Mouse (Mus musculus) midbrain, embryonic 11.5 days (tissue): ENCODE results near the gene Dnase2b. TPM values are rescaled to one million over a fixed set of nuclear protein-coding genes. Genes with fewer than 3 reads are reported as not detected.

Experiments used
- ATAC-seq: fragments of 200-750 bp; cut with Nextera tagmentation; 2 replicates; pipeline ENCODE4 v1.8.0; 2017; ENCODE audit warnings: moderate TSS enrichment, moderate library complexity; ENCODE audit not compliant: low FRiP score
- DNase-seq: peaks from one replicate; pipeline ENCODE4 v3.0.0; 2015; ENCODE audit warnings: low spot score; ENCODE audit errors: missing footprints
- H3K27ac ChIP-seq: fragments of 300-500 bp; sonication (generic); 2 replicates; pipeline ENCODE4 v1.5.1; 2014; ENCODE audit warnings: low read depth, low read length
- H3K27me3 ChIP-seq: fragments of 300-500 bp; sonication (generic); 2 replicates; pipeline ENCODE4 v1.6.1; 2014; ENCODE audit warnings: mild to moderate bottlenecking, low read length, moderate library complexity, mixed read lengths; ENCODE audit not compliant: control insufficient read depth, insufficient read depth
- H3K36me3 ChIP-seq: fragments of 300-500 bp; sonication (generic); 2 replicates; pipeline ENCODE4 v1.6.1; 2014; ENCODE audit warnings: mild to moderate bottlenecking, low read length, moderate library complexity, mixed read lengths; ENCODE audit not compliant: control insufficient read depth, insufficient read depth
- H3K4me1 ChIP-seq: fragments of 300-500 bp; sonication (generic); 2 replicates; pipeline ENCODE4 v1.6.1; 2014; ENCODE audit warnings: low read length; ENCODE audit not compliant: control insufficient read depth, insufficient read depth
- H3K4me2 ChIP-seq: fragments of 300-500 bp; sonication (generic); 2 replicates; pipeline ENCODE4 v1.6.1; 2014; ENCODE audit warnings: mild to moderate bottlenecking, moderate library complexity
- H3K4me3 ChIP-seq: fragments of 300-500 bp; sonication (generic); 2 replicates; pipeline ENCODE4 v1.5.1; 2014; ENCODE audit warnings: low read depth, low read length
- H3K9ac ChIP-seq: fragments of 300-500 bp; sonication (generic); 2 replicates; pipeline ENCODE4 v1.6.1; 2014; ENCODE audit warnings: low read length
- H3K9me3 ChIP-seq: fragments of 300-500 bp; sonication (generic); 2 replicates; pipeline ENCODE4 v1.6.1; 2016; ENCODE audit warnings: low read length; ENCODE audit not compliant: control insufficient read depth
- WGBS: fragments of 180-500 bp; shearing (Covaris S2); extraction: QIAGEN DNeasy Blood & Tissue Kit; methylation state at CpG from one replicate; pipeline ENCODE4 v1.1.7; 2014; 5-methylcytosine and 5-hydroxymethylcytosine counted together
- polyA plus RNA-seq: library from polyadenylated mRNA; unstranded; fragments of >200 nt; fragmentation: Nextera tagmentation; extraction: Ambion mirVana; gene quantifications from 2 replicates; pipeline ENCODE4 v1.2.1, GENCODE M21; 2014

The Dnase2b gene
- polyA plus RNA-seq, result not detected in 2 replicates

GRCm38 (mm10) chr3:146615496-146615895 is at the start of gene Dnase2b:
Gene Dnase2b, minus strand, starts transcription at chr3:146615596.
- Histone ChIP-seq H3K27ac (no peak within 1 kb of the TSS), H3K9ac (no peak within 1 kb of the TSS), H3K27me3 (no peaks in the 10 kb centered on the region), H3K4me2 (no peak within 1 kb of the TSS), H3K9me3 (no peaks in the 10 kb centered on the region), H3K36me3 (no peaks in the 10 kb centered on the region), H3K4me3 (no peak within 1 kb of the TSS), H3K4me1 (no peaks in the 10 kb centered on the region)
- ATAC-seq (no peak), DNase-seq (no peak)
- 94% methylated on average over 4 of the region's 4 CpGs for WGBS

- H3K36me3 ChIP-seq, result no peaks in the 10 kb centered on the region
- WGBS, result 84% methylated on average over 7 of the region's 7 CpGs
- no peak overlapping the region for H3K4me3 ChIP-seq
- ATAC-seq, result no peak
- H3K9ac ChIP-seq, result no peak overlapping the region
- no peaks in the 10 kb centered on the region for H3K4me1 ChIP-seq
- no peaks in the 10 kb centered on the region for H3K27me3 ChIP-seq
- H3K9me3 ChIP-seq, result no peaks in the 10 kb centered on the region
- H3K4me2 ChIP-seq, result no peak overlapping the region
- H3K27ac ChIP-seq, result no peak overlapping the region
- DNase-seq, result no peak
Measured at GRCm38 (mm10) chr3:146661907-146662306, 46.5 kb upstream of the Dnase2b start.

DNA sequence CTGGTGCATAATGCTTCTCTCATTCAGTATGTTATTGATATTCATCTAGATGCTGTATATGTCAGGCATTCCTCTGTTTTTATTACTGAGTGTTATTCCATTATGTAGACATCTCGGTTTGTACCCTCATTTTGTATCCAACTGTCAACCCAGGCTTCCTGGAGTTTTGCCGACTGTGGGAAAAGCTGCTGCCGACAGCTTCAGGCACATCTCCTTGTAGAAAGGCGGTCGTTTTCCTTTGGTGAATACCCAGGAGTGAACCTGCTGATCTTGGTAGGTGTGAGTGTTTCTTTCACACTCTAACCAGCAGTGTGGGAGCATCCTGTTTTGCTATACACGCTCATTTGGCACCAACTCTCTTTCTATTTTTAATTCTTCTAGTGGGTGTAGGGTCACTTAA is 45.6 kb upstream of the Dnase2b start:
- H3K27ac ChIP-seq, result no peak overlapping the region
- DNase-seq, result no peak
- no peaks in the 10 kb centered on the region for H3K36me3 ChIP-seq
- H3K4me3 ChIP-seq, result no peak overlapping the region
- H3K4me2 ChIP-seq, result no peak overlapping the region
- H3K4me1 ChIP-seq, result no peaks in the 10 kb centered on the region
- H3K9me3 ChIP-seq, result no peaks in the 10 kb centered on the region
- no peaks in the 10 kb centered on the region for H3K27me3 ChIP-seq
- no peak for ATAC-seq
- 87% methylated on average over 6 of the region's 6 CpGs for WGBS
- H3K9ac ChIP-seq, result no peak overlapping the region

DNA sequence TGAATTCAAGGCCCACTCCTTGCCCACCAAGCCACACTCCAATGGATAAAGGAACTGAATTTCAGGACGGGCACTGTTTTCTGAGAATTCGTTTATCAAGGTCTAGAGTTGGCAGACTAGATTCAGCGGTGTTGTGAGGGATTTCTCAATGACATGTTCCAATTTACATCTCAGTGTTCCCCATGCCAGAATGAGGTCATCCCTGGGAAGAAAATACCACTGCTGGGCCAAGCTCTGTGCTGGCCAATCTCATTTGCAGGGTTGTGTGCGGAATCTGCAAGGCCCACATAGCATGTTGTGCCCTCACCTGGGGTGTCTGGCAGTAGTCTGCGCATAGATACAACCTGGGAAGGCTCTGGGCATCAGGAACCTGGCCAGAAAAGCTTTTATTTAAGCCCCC is 43.9 kb upstream of the Dnase2b start:
- Histone ChIP-seq H3K27me3 (no peaks in the 10 kb centered on the region), H3K36me3 (no peaks in the 10 kb centered on the region), H3K27ac (no peak overlapping the region), H3K9ac (no peak overlapping the region), H3K4me1 (no peaks in the 10 kb centered on the region), H3K4me3 (no peak overlapping the region), H3K9me3 (no peaks in the 10 kb centered on the region), H3K4me2 (no peak overlapping the region)
- ATAC-seq, result no peak
- DNase-seq, result no peak
- 86% methylated on average over 5 of the region's 5 CpGs for WGBS

GRCm38 (mm10) chr3:146658061-146658639 is 42.8 kb upstream of the Dnase2b start:
- Histone ChIP-seq H3K36me3 (no peaks in the 10 kb centered on the region), H3K27ac (no peak overlapping the region), H3K4me1 (no peaks in the 10 kb centered on the region), H3K9ac (no peak overlapping the region), H3K27me3 (no peaks in the 10 kb centered on the region), H3K4me3 (no peak overlapping the region), H3K4me2 (no peak overlapping the region), H3K9me3 (no peaks in the 10 kb centered on the region)
- no peak for DNase-seq
- 75% methylated on average over 1 of the region's 1 CpGs for WGBS
- no peak for ATAC-seq

DNA sequence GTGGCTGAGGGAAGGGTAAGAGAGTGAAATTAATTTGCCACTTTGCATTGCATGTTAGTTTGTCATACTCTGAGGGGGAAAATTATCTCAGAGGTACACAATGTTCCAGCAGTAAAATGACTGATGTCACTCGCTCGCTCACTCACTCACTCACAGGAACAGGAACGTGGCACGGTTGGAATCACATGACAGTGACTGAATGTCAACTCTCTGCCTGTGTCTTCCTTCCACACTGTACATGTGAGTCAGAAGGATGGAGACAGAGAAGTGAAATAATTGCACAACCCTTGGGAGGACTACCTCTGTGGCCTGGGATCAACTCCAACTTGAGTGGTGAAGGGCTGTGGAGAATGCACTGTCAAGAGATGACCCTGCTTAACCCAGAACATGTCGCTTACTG is 42.0 kb upstream of the Dnase2b start:
- DNase-seq, result no peak

GRCm38 (mm10) chr3:146655111-146655577 is 39.7 kb upstream of the Dnase2b start:
- H3K9ac ChIP-seq, result no peak overlapping the region
- no peaks in the 10 kb centered on the region for H3K4me1 ChIP-seq
- no peak overlapping the region for H3K27ac ChIP-seq
- H3K27me3 ChIP-seq, result no peaks in the 10 kb centered on the region
- H3K9me3 ChIP-seq, result no peaks in the 10 kb centered on the region
- H3K4me2 ChIP-seq, result no peak overlapping the region
- 69% methylated on average over 2 of the region's 2 CpGs for WGBS
- ATAC-seq, result no peak
- no peak overlapping the region for H3K4me3 ChIP-seq
- no peak for DNase-seq
- H3K36me3 ChIP-seq, result no peaks in the 10 kb centered on the region

More for the DNA sequence above, 42.0 kb upstream of the Dnase2b start:
- Histone ChIP-seq H3K27me3 (no peaks in the 10 kb centered on the region), H3K4me1 (no peaks in the 10 kb centered on the region), H3K9me3 (no peaks in the 10 kb centered on the region), H3K4me2 (no peak overlapping the region), H3K36me3 (no peaks in the 10 kb centered on the region), H3K27ac (no peak overlapping the region), H3K4me3 (no peak overlapping the region), H3K9ac (no peak overlapping the region)
- 90% methylated on average over 5 of the region's 5 CpGs for WGBS
- no peak for ATAC-seq

DNA sequence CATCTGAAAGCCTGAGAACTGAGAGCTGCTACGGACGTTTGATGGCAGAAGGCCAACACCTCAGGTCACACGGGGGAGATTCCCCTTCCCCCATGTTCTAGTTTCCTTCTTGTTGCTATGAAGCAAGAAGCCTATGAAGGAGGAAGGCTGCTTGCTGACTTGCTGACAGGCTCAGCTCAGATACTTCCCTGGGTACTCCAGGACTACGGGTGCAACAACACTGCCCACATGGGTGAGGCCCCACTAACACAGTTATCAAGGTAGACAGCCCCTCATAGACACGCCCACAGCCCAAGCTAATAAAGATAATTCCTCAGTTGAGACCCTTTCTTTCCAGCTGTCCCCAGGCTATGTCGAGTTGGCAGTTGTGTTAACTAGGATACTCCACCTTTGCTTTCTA is 38.3 kb upstream of the Dnase2b start:
- ATAC-seq (no peak), DNase-seq (no peak)
- H3K9ac ChIP-seq, result no peak overlapping the region
- no peak overlapping the region for H3K4me3 ChIP-seq
- H3K36me3 ChIP-seq, result no peaks in the 10 kb centered on the region
- H3K4me1 ChIP-seq, result no peaks in the 10 kb centered on the region
- H3K9me3 ChIP-seq, result no peaks in the 10 kb centered on the region
- no peak overlapping the region for H3K4me2 ChIP-seq
- H3K27ac ChIP-seq, result no peak overlapping the region
- no peaks in the 10 kb centered on the region for H3K27me3 ChIP-seq
- 82% methylated on average over 6 of the region's 6 CpGs for WGBS

GRCm38 (mm10) chr3:146652431-146652830 is 37.0 kb upstream of the Dnase2b start:
- H3K9ac ChIP-seq, result no peak overlapping the region
- no peak for ATAC-seq
- no peaks in the 10 kb centered on the region for H3K4me1 ChIP-seq

More at GRCm38 (mm10) chr3:146652431-146652830, 37.0 kb upstream of the Dnase2b start:
- 90% methylated on average over 5 of the region's 5 CpGs for WGBS
- no peak overlapping the region for H3K4me2 ChIP-seq
- H3K9me3 ChIP-seq, result no peaks in the 10 kb centered on the region
- no peak for DNase-seq
- no peaks in the 10 kb centered on the region for H3K27me3 ChIP-seq
- no peak overlapping the region for H3K27ac ChIP-seq
- no peak overlapping the region for H3K4me3 ChIP-seq
- no peaks in the 10 kb centered on the region for H3K36me3 ChIP-seq
